Mouse (Mus musculus): ENCODE measurements around the gene Vmn1r95. TPM values are rescaled to one million over a fixed set of nuclear protein-coding genes. Genes with fewer than 3 reads are reported as not detected.
"Not testable (repeated sequence)": the region's sequence is repeated elsewhere in the genome, so short reads cannot be mapped to it uniquely, and the experiment has no call there.

The Vmn1r95 gene
- total RNA-seq (2021), result not detected
- long read RNA-seq, experiment 1, result 0 reads
- long read RNA-seq, experiment 2, result 0 reads

- not testable (repeated sequence) for DNase-seq (ENCODE audit: low spot score)
Observed at GRCm38 (mm10) chr7:20193410-20193809, at the start of gene Vmn1r95. Vmn1r95 (plus strand) TSS chr7:20193710.

- not testable (repeated sequence) for DNase-seq (ENCODE audit: low spot score)
Observed at GRCm38 (mm10) chr7:20168277-20168676, 25.2 kb upstream of the Vmn1r95 start, which contains the start of gene Vmn1r94. Vmn1r94 (minus strand) TSS chr7:20168377.

- not testable (repeated sequence) for DNase-seq (ENCODE audit: low spot score)
Observed at GRCm38 (mm10) chr7:20205507-20205906, 12.0 kb downstream of the Vmn1r95 start, which contains the start of gene Gm6164. Gm6164 (minus strand) TSS chr7:20205607.

- DNase-seq (ENCODE audit: low spot score), result not testable (repeated sequence)
Observed at GRCm38 (mm10) chr7:20233728-20234127, 40.2 kb downstream of the Vmn1r95 start, which contains the start of gene Gm4498. Gm4498 (minus strand) TSS chr7:20233828.

Other genes starting within 250 kb of the Vmn1r95 start
- not detected for gene Igsf23, start 243.0 kb upstream of the Vmn1r95 start, total RNA-seq (2021)
- not detected for gene Ceacam20, start 228.3 kb upstream of the Vmn1r95 start, total RNA-seq (2021)
- not detected for gene Nlrp9b, start 202.2 kb upstream of the Vmn1r95 start, total RNA-seq (2021)
- gene Vmn1r91, start 94.0 kb upstream of the Vmn1r95 start, total RNA-seq (2021), result not detected
- not detected for gene Gm16442, start 71.1 kb upstream of the Vmn1r95 start, total RNA-seq (2021)
- not detected for gene Vmn1r93, start 54.6 kb upstream of the Vmn1r95 start, total RNA-seq (2021)
- gene Vmn1r94, start 25.3 kb upstream of the Vmn1r95 start, total RNA-seq (2021), result not detected
- not detected for gene Gm6164, start 11.9 kb downstream of the Vmn1r95 start, total RNA-seq (2021)
- not detected for gene Gm4498, start 40.1 kb downstream of the Vmn1r95 start, total RNA-seq (2021)
- not detected for gene Gm5890, start 69.1 kb downstream of the Vmn1r95 start, total RNA-seq (2021)
- not detected for gene Gm4133, start 140.4 kb downstream of the Vmn1r95 start, total RNA-seq (2021)
- gene Gm5728, start 181.7 kb downstream of the Vmn1r95 start, total RNA-seq (2021), result not detected
- not detected for gene Vmn1r100, start 224.2 kb downstream of the Vmn1r95 start, total RNA-seq (2021)
- gene Vmn1r101, start 248.9 kb downstream of the Vmn1r95 start, total RNA-seq (2021), result not detected